Mouse (Mus musculus) spleen, postnatal 14 days (tissue): Measurements from ENCODE around the gene Vmn2r60.
"Not testable (repeated sequence)": the region's sequence is repeated elsewhere in the genome, so short reads cannot be mapped to it uniquely, and the experiment has no call there.

ENCODE experiments used
- DNase-seq, 2 experiments: peaks; one replicate each; pipeline ENCODE4 v3.0.0; 2021 to 2022; ENCODE audit warnings: low spot score in 2 of 2

The Vmn2r60 gene

GRCm38 (mm10) chr7:42107470-42107869 lies at the start of gene Vmn2r60:
Vmn2r60 (plus strand) TSS chr7:42107770.
- no peak for DNase-seq

GRCm38 (mm10) chr7:42058923-42059322 lies 48.6 kb upstream of the Vmn2r60 start, which contains the start of gene Vmn2r59:
Vmn2r59 (minus strand) TSS chr7:42059023.
- no peak for DNase-seq

- not testable (repeated sequence) for DNase-seq
Measured at GRCm38 (mm10) chr7:42107061-42107460, 509 bp upstream of the Vmn2r60 start.
